Mouse (Mus musculus) spleen, adult 2 months (tissue): ENCODE measurements around the gene Nufip1. TPM values are rescaled to one million over a fixed set of nuclear protein-coding genes. Genes with fewer than 3 reads are reported as not detected.
"Not testable (repeated sequence)": the region's sequence is repeated elsewhere in the genome, so short reads cannot be mapped to it uniquely, and the experiment has no call there.

Experiments
- DNase-seq, 2 experiments: peaks; one replicate each; pipeline versions ENCODE4 v3.0.0 to v3.0.0-alpha.2; 2012 to 2021; ENCODE audit warnings: low spot score in 2 of 2, low read depth in 1 of 2
- H3K27ac ChIP-seq: fragments of 200-500 bp; 2 replicates; pipeline ENCODE4 v1.5.1; 2012; ENCODE audit warnings: low read length, inconsistent platforms; ENCODE audit not compliant: insufficient read depth
- H3K27me3 ChIP-seq: fragments of 200-500 bp; 2 replicates; pipeline ENCODE4 v1.6.1; 2012; ENCODE audit warnings: mild to moderate bottlenecking, moderate library complexity, low read length, inconsistent platforms; ENCODE audit not compliant: control insufficient read depth, insufficient read depth
- H3K36me3 ChIP-seq: fragments of 200-500 bp; 2 replicates; pipeline ENCODE4 v1.6.1; 2012; ENCODE audit warnings: mild to moderate bottlenecking, low read length, inconsistent platforms; ENCODE audit not compliant: control insufficient read depth, insufficient read depth
- H3K4me1 ChIP-seq: fragments of 200-500 bp; 2 replicates; pipeline ENCODE4 v1.6.1; 2011; ENCODE audit warnings: inconsistent platforms; ENCODE audit not compliant: control insufficient read depth, insufficient read depth, insufficient read length
- H3K4me3 ChIP-seq: fragments of 200-500 bp; 2 replicates; pipeline ENCODE4 v1.5.1; 2011; ENCODE audit warnings: mild to moderate bottlenecking, inconsistent platforms; ENCODE audit not compliant: insufficient read depth, insufficient read length; ENCODE audit errors: extremely low read depth
- CTCF ChIP-seq: fragments of 200-500 bp; IDR thresholded peaks from 2 replicates; pipeline ENCODE4 v1.5.1; 2011; ENCODE audit warnings: mild to moderate bottlenecking, inconsistent platforms; ENCODE audit not compliant: insufficient read depth, insufficient read length, insufficient replicate concordance; ENCODE audit errors: extremely low read depth
- POLR2A ChIP-seq: fragments of 200-500 bp; IDR thresholded peaks from 2 replicates; pipeline ENCODE4 v1.6.1; 2011; ENCODE audit warnings: low read depth, low read length, inconsistent platforms
- WGBS: fragments of 180-500 bp; shearing (Covaris S2); methylation state at CpG from one replicate; pipeline ENCODE4 v1.1.7; 2018; 5-methylcytosine and 5-hydroxymethylcytosine counted together
- polyA plus RNA-seq: library from polyadenylated mRNA; depleted of rRNA; stranded (reverse); fragments of >200 nt; gene quantifications from 2 replicates; pipeline ENCODE4 v1.2.3, GENCODE M21; 2012

Nufip1 gene
- polyA plus RNA-seq, 1 experiment: 2.6 TPM

GRCm38 (mm10) chr14:76158192-76158785 lies 47.6 kb downstream of the Nufip1 start:
- WGBS: 67% methylated on average over 5 of the region's 5 CpGs
- no peak overlapping the region for H3K4me3 ChIP-seq
- no peak for DNase-seq
- H3K4me1 ChIP-seq: no peaks in the 10 kb centered on the region
- no peak overlapping the region for H3K27ac ChIP-seq
- H3K27me3 ChIP-seq: no peaks in the 10 kb centered on the region
- no peaks in the 10 kb centered on the region for H3K36me3 ChIP-seq
- TF ChIP-seq POLR2A: no peak
- TF ChIP-seq CTCF: no peak

GRCm38 (mm10) chr14:76160580-76160979 lies 49.9 kb downstream of the Nufip1 start:
- H3K27ac ChIP-seq, H3K4me1 ChIP-seq, DNase-seq, H3K36me3 ChIP-seq, H3K4me3 ChIP-seq, H3K27me3 ChIP-seq: not testable (repeated sequence)
- 74% methylated on average over 6 of the region's 6 CpGs for WGBS

GRCm38 (mm10) chr14:76164236-76164635 lies 53.5 kb downstream of the Nufip1 start:
- no peaks in the 10 kb centered on the region for H3K27me3 ChIP-seq
- 54% methylated on average over 11 of the region's 11 CpGs for WGBS

GRCm38 (mm10) chr14:76164904-76165755 lies 54.4 kb downstream of the Nufip1 start:
- TF ChIP-seq CTCF (no peak), POLR2A (no peak)
- Histone ChIP-seq H3K4me3 (no peak overlapping the region), H3K27me3 (no peaks in the 10 kb centered on the region), H3K27ac (no peak overlapping the region), H3K4me1 (no peaks in the 10 kb centered on the region), H3K36me3 (no peaks in the 10 kb centered on the region)
- DNase-seq: no peak
- WGBS: 41% methylated on average over 32 of the region's 32 CpGs

More at GRCm38 (mm10) chr14:76164236-76164635, 53.5 kb downstream of the Nufip1 start:
- TF ChIP-seq CTCF (no peak), POLR2A (no peak)
- no peaks in the 10 kb centered on the region for H3K4me1 ChIP-seq
- no peaks in the 10 kb centered on the region for H3K36me3 ChIP-seq
- DNase-seq: no peak
- H3K27ac ChIP-seq: no peak overlapping the region
- no peak overlapping the region for H3K4me3 ChIP-seq

- DNase-seq: no peak
- H3K27ac ChIP-seq: no peak overlapping the region
- H3K4me1 ChIP-seq: no peaks in the 10 kb centered on the region
- no peak for TF ChIP-seq CTCF
- no peak for TF ChIP-seq POLR2A
- WGBS: 80% methylated on average over 11 of the region's 11 CpGs
- no peaks in the 10 kb centered on the region for H3K36me3 ChIP-seq
- H3K27me3 ChIP-seq: no peaks in the 10 kb centered on the region
- no peak overlapping the region for H3K4me3 ChIP-seq
These were observed 59.3 kb downstream of the Nufip1 start for GRCm38 (mm10) chr14:76169876-76170466.

- H3K27me3 ChIP-seq: no peaks in the 10 kb centered on the region
These were observed 60.6 kb downstream of the Nufip1 start for GRCm38 (mm10) chr14:76171285-76171684.

More at GRCm38 (mm10) chr14:76171285-76171684, 60.6 kb downstream of the Nufip1 start:
- Histone ChIP-seq H3K4me3 (no peak overlapping the region), H3K27ac (no peak overlapping the region), H3K4me1 (no peaks in the 10 kb centered on the region), H3K36me3 (no peaks in the 10 kb centered on the region)
- DNase-seq: no peak
- WGBS: 65% methylated on average over 8 of the region's 8 CpGs
- TF ChIP-seq POLR2A (no peak), CTCF (no peak)
